Mouse (Mus musculus) right cerebral cortex, adult 18-20 months (tissue): ENCODE measurements around the gene Gm28230.

Source experiments
- DNase-seq: peaks from one replicate; pipeline ENCODE4 v3.0.0; 2022; ENCODE audit warnings: mixed read lengths

The Gm28230 gene

GRCm38 (mm10) chr2:74704393-74704998, 22.0 kb upstream of the Gm28230 start, which contains the start of gene Hoxd8:
Gene Hoxd8 (plus strand): TSS chr2:74704615.
- no peak for DNase-seq

GRCm38 (mm10) chr2:74704999-74705466, 21.5 kb upstream of the Gm28230 start:
- DNase-seq, result no peak

GRCm38 (mm10) chr2:74705467-74706089, 20.9 kb upstream of the Gm28230 start:
- DNase-seq, result no peak

DNA sequence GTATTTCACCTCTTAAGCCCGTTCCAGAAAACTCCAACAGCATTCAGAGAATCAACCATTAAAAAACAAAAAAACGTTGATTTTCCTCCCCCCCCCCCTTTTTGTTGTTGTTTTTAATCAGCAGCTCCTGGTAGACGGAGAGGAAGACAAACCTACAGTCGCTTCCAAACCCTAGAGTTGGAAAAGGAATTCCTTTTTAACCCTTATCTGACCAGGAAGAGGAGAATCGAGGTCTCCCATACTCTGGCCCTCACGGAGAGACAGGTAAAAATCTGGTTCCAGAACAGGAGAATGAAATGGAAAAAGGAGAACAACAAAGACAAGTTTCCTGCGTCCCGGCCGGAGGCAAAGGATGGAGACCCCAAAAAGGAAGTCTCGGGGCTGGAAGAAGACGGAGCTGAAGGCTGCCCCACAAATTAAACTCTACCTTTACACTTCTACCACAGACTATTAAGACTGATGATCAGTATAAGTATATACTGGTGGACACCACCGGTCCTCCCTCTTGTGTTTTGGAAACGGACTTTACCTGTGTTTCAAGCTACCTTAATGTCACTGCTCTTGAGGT, 20.1 kb upstream of the Gm28230 start:
- DNase-seq, result no peak

GRCm38 (mm10) chr2:74707599-74707998, 18.9 kb upstream of the Gm28230 start:
- no peak for DNase-seq

DNA sequence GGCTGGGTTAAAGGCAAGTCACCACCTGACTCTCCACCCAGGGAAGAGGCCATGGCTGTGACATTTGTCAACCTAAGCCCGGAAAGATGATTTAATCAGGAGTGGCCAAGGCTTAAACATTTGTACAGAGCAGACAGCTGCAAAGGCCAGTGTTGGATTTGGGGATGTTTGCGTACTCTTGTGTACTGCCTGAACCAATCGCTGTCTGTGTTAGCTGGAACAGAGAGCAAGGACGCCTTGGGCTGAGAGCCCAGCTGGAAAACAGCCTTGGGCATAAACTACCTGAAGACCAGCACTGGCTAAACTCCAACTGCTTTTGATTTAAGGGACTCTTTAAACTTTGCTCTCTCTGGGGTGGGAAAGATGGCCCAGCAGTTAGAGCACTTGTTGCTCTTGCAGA, 17.9 kb upstream of the Gm28230 start:
- no peak for DNase-seq

- DNase-seq, result no peak
These were observed 16.8 kb upstream of the Gm28230 start for GRCm38 (mm10) chr2:74709465-74710419.

GRCm38 (mm10) chr2:74710929-74711543, 15.5 kb upstream of the Gm28230 start:
- no peak for DNase-seq

- no peak for DNase-seq
These were observed 14.6 kb upstream of the Gm28230 start, which contains the start of the genes Hoxd3 and Hoxd4 for GRCm38 (mm10) chr2:74711721-74712621. Gene Hoxd3 (plus strand): TSS chr2:74711927. Gene Hoxd4 (plus strand): TSS chr2:74711929.

DNA sequence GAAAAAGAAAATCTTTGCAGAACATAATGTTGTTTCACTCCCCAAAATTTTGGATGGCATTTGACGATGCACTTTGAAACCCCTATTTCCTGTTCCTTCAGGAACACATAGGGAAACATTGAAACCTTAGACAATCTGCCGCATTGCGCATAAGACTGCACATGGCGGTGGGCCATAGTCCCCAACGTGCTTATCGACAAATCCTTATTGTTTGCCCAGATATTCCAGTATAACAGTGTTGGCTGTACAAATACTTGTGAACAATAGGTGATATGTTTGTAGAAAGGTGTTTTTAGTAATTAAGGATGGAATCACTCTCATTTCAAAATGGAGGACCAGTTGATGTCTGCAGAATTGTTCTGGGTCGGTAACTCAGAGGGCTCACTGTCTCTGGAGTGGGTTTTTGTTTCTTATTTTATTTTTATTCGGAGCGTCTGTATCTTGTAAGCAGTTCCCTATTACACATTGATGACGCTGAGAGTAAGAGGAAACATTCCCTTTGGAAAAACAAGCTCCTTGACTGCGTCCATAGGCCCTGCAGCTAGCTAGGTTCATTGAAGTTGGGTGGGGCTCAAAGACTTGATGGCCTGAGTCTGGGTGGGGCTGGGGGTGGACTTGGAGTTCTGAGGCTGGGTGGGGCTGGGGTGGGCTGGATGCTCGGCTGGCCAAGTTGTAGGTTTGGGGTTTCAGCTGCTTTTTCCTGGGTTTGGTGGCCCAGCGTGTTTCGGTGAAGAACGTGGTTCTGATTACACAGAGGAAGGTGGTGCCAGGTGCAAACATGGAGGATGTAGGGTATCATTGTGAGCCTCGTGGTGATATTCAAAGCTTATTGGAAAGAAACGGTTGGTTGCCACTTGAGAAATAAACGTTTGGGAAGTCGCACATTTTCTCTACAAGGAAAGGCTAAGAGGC, 13.0 kb upstream of the Gm28230 start:
- DNase-seq, result no peak

- no peak for DNase-seq
These were observed 12.3 kb upstream of the Gm28230 start for GRCm38 (mm10) chr2:74714156-74714789.

GRCm38 (mm10) chr2:74714881-74715280, 11.6 kb upstream of the Gm28230 start:
- DNase-seq, result no peak

GRCm38 (mm10) chr2:74715504-74716241, 10.9 kb upstream of the Gm28230 start:
- DNase-seq, result peak; percentile 68

GRCm38 (mm10) chr2:74720384-74720783, 6.1 kb upstream of the Gm28230 start:
- DNase-seq, result no peak

- no peak for DNase-seq
These were observed 5.5 kb upstream of the Gm28230 start for GRCm38 (mm10) chr2:74720955-74721491.

- DNase-seq, result no peak
These were observed 4.6 kb upstream of the Gm28230 start for GRCm38 (mm10) chr2:74721882-74722281.

DNA sequence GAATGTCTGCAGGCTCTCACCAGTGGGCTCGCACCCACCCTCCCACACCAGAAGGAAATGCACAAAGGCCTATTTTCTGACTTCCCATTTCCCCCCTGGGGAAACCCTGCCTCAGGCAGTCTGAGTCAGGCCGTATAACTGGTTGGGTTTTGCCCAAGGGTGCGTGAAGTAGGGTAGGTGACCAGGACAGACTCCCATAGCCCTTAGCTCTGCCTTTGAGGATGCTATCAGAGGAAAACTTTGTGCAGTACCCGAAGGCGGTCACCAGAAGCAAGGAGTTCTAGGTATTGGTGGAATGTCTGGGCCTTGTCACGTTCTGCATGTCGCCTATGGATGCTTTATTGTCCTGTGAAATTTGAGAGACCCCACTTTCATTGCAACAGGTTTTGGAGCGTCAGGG, 3.6 kb upstream of the Gm28230 start:
- no peak for DNase-seq

- DNase-seq, result no peak
These were observed 2.1 kb upstream of the Gm28230 start for GRCm38 (mm10) chr2:74724244-74725015.
